Mouse (Mus musculus) embryonic facial prominence, embryonic 15.5 days (tissue): ENCODE data around the gene Klf4. TPM values are rescaled to one million over a fixed set of nuclear protein-coding genes. Genes with fewer than 3 reads are reported as not detected.

Experiments
- ATAC-seq: fragments of 200-750 bp; cut with Nextera tagmentation; 2 replicates; pipeline ENCODE4 v1.8.0; 2017; ENCODE audit warnings: low read depth, moderate TSS enrichment; ENCODE audit not compliant: insufficient number of reproducible peaks, low FRiP score, low TSS enrichment
- H3K27ac ChIP-seq: fragments of 300-500 bp; sonication (generic); replicated peaks from 2 replicates; pipeline ENCODE4 v1.5.1; 2015; ENCODE audit warnings: mild to moderate bottlenecking, inconsistent platforms
- H3K27me3 ChIP-seq: fragments of 300-500 bp; sonication (generic); 2 replicates; pipeline ENCODE4 v1.6.1; 2015; ENCODE audit warnings: inconsistent platforms
- H3K36me3 ChIP-seq: fragments of 300-500 bp; sonication (generic); 2 replicates; pipeline ENCODE4 v1.6.1; 2015; ENCODE audit warnings: mild to moderate bottlenecking, inconsistent platforms
- H3K4me1 ChIP-seq: fragments of 300-500 bp; sonication (generic); 2 replicates; pipeline ENCODE4 v1.6.1; 2015; ENCODE audit warnings: inconsistent platforms
- H3K4me2 ChIP-seq: fragments of 300-500 bp; sonication (generic); replicated peaks from 2 replicates; pipeline ENCODE4 v1.6.1; 2015; ENCODE audit warnings: mild to moderate bottlenecking, inconsistent platforms
- H3K4me3 ChIP-seq: fragments of 300-500 bp; sonication (generic); replicated peaks from 2 replicates; pipeline ENCODE4 v1.5.1; 2015; ENCODE audit warnings: mild to moderate bottlenecking, inconsistent platforms
- H3K9ac ChIP-seq: fragments of 300-500 bp; sonication (generic); 2 replicates; pipeline ENCODE4 v1.6.1; 2015; ENCODE audit warnings: inconsistent platforms
- H3K9me3 ChIP-seq: fragments of 300-500 bp; sonication (generic); replicated peaks from 2 replicates; pipeline ENCODE4 v1.6.1; 2016; ENCODE audit warnings: inconsistent platforms
- WGBS: fragments of 180-500 bp; shearing (Covaris S2); methylation state at CpG from one replicate; pipeline ENCODE4 v1.1.7; 2015; 5-methylcytosine and 5-hydroxymethylcytosine counted together
- polyA plus RNA-seq: library from polyadenylated mRNA; unstranded; fragments of >200 nt; fragmentation: Nextera tagmentation; extraction: Ambion mirVana; gene quantifications from 2 replicates; pipeline ENCODE4 v1.2.1, GENCODE M21; 2015

Klf4 gene
- polyA plus RNA-seq, 1 experiment from 2014 or later, result 43.0 TPM

- H3K9me3 ChIP-seq, result no peaks in the 10 kb centered on the region
- no peak overlapping the region for H3K4me3 ChIP-seq
- ATAC-seq, result no peak
- no peak overlapping the region for H3K4me2 ChIP-seq
- 67% methylated on average over 6 of the region's 6 CpGs for WGBS
- H3K27me3 ChIP-seq, result no peaks in the 10 kb centered on the region
- H3K27ac ChIP-seq, result no peak overlapping the region
- H3K9ac ChIP-seq, result no peak overlapping the region
- H3K36me3 ChIP-seq, result no peaks in the 10 kb centered on the region
- no peaks in the 10 kb centered on the region for H3K4me1 ChIP-seq
Measured at GRCm38 (mm10) chr4:55488604-55489003, 43.7 kb downstream of the Klf4 start.

GRCm38 (mm10) chr4:55480322-55480767 is 51.9 kb downstream of the Klf4 start:
- H3K27me3 ChIP-seq, result no peaks in the 10 kb centered on the region
- H3K4me3 ChIP-seq, result peak overlapping the region; percentile 38
- H3K36me3 ChIP-seq, result no peaks in the 10 kb centered on the region
- H3K4me2 ChIP-seq, result peak overlapping the region; percentile 66
- ATAC-seq, result peak; percentile 47; the same call in 1 of the 2 replicates
- peaks cover 30% of the 10 kb centered on the region for H3K4me1 ChIP-seq
- H3K27ac ChIP-seq, result no peak overlapping the region; the same call in 1 of the 2 replicates
- 17% methylated on average over 25 of the region's 25 CpGs for WGBS
- no peaks in the 10 kb centered on the region for H3K9me3 ChIP-seq
- no peak overlapping the region for H3K9ac ChIP-seq

DNA sequence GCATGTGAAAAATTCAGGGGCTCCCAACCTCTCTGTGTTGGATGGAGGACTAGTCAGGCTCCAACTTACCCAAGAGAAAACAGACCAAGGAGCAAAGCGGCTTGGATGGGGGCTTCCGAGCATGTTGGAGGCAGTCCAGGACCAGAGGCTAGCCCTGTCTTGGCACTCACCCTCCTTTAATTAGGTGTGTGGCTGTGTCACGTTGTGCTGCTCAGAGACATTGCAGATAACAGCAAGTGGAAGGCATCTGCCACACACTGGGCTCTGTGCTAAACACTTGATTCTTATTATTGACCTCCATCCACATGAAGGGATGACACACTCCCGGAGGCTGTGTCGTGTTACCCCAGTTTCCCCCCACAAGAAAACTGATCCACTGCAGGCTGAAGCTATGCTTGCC is 53.9 kb downstream of the Klf4 start:
- no peak overlapping the region for H3K9ac ChIP-seq
- no peaks in the 10 kb centered on the region for H3K9me3 ChIP-seq
- no peak overlapping the region for H3K27ac ChIP-seq
- no peaks in the 10 kb centered on the region for H3K27me3 ChIP-seq
- no peaks in the 10 kb centered on the region for H3K36me3 ChIP-seq
- ATAC-seq, result no peak
- no peak overlapping the region for H3K4me3 ChIP-seq
- WGBS, result 33% methylated on average over 5 of the region's 5 CpGs
- H3K4me2 ChIP-seq, result no peak overlapping the region
- peaks cover 38% of the 10 kb centered on the region for H3K4me1 ChIP-seq

DNA sequence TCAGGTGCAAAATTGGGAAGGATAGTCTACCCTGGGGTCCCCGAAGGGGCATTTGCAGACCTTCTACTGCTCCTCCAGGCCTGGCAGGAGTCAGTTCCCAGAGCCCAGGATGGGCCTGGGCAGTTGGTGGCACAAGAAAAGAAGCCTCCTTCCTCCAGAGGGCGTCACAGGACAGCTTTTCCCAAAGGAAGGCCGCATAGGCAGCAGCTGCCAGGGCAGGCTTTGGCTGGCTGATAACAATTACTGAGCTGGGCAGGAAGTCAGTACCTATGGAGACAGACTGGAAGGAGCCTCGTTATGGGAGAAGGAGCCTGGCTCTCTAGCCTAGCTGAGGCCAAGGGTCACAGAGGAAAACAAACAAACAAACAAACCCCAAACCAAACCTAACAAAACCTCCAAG is 54.3 kb downstream of the Klf4 start:
- Histone ChIP-seq H3K4me2 (no peak overlapping the region), H3K27me3 (no peaks in the 10 kb centered on the region), H3K4me3 (no peak overlapping the region), H3K9me3 (no peaks in the 10 kb centered on the region), H3K9ac (no peak overlapping the region), H3K36me3 (no peaks in the 10 kb centered on the region), H3K27ac (no peak overlapping the region), H3K4me1 (peaks cover 39% of the 10 kb centered on the region)
- 42% methylated on average over 4 of the region's 4 CpGs for WGBS
- ATAC-seq, result no peak

DNA sequence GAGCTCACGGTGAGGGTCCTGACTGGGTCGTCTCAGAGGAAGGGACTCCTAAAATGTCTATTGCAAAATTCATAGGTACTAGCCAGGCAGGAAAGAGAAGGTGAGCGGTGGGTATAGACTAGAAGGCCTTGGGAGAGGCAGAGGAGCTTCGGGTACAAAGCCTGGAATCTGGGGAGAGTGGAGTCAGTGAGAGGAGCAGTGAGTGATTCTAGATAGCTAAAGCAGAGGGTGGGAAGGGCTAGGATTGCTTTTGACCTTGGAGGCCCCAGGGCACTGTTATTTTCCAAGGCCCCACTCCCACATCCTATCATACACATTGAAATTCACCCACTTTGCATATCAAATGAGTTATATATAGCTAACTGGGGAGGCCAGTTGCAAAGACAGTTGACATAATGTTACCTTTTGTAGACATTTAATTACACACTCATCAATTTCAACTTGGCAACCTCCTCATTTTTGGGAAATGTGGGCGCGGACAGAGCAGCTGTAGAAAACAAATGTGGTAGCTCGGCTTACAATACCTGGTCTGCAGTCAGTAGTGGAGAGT is 55.0 kb downstream of the Klf4 start:
- H3K36me3 ChIP-seq, result no peaks in the 10 kb centered on the region
- 83% methylated on average over 7 of the region's 7 CpGs for WGBS

More for the DNA sequence above, 55.0 kb downstream of the Klf4 start:
- no peak overlapping the region for H3K4me3 ChIP-seq
- no peak overlapping the region for H3K9ac ChIP-seq
- no peak for ATAC-seq
- peaks cover 41% of the 10 kb centered on the region for H3K4me1 ChIP-seq
- no peak overlapping the region for H3K4me2 ChIP-seq
- H3K27ac ChIP-seq, result no peak overlapping the region
- no peaks in the 10 kb centered on the region for H3K9me3 ChIP-seq
- H3K27me3 ChIP-seq, result no peaks in the 10 kb centered on the region

Other genes starting within 250 kb of the Klf4 start
- 87.0 and 95.7 TPM in 2 replicates for gene Rad23b, start 182.4 kb downstream of the Klf4 start, polyA plus RNA-seq